Mouse (Mus musculus) megakaryocyte, adult 5-6 weeks (primary cell): ENCODE data around the gene Lipe. TPM values are rescaled to one million over a fixed set of nuclear protein-coding genes. Genes with fewer than 3 reads are reported as not detected.
A peak's percentile ranks its signal among the peaks of the same experiment; 100 is the strongest.
"Not testable (repeated sequence)": the region's sequence is repeated elsewhere in the genome, so short reads cannot be mapped to it uniquely, and the experiment has no call there.

ENCODE experiments used
- ATAC-seq: 2 replicates; pipeline ENCODE4 v1.8.0; 2016; ENCODE audit warnings: mild to moderate bottlenecking, inconsistent platforms; ENCODE audit not compliant: poor library complexity, severe bottlenecking
- total RNA-seq, 2 experiments: library from RNA; stranded (forward) in 1 of 2; stranded (reverse) in 1 of 2; fragments of 153-499, 151-499 nt in 1 of 2; fragments of 221-1000, 200-1000 nt in 1 of 2; gene quantifications; 2 replicates each; pipeline versions ENCODE4 v1.2.3 to v1.2.4; 2015 to 2017

Gene Lipe
- total RNA-seq (2015) (17.4 and 20.6 TPM in 2 replicates), total RNA-seq (2017) (17.3 and 23.6 TPM in 2 replicates)

GRCm38 (mm10) chr7:25398610-25399009 is at the start of gene Lipe:
Gene Lipe (minus strand): TSS chr7:25398710.
- ATAC-seq, result no peak

GRCm38 (mm10) chr7:25440816-25441153 is 42.3 kb upstream of the Lipe start:
- ATAC-seq, result no peak

- ATAC-seq, result no peak
Measured at GRCm38 (mm10) chr7:25439978-25440815, 41.7 kb upstream of the Lipe start.

- ATAC-seq, result no peak
Measured at GRCm38 (mm10) chr7:25439124-25439822, 40.8 kb upstream of the Lipe start.

- peak; percentile 73 for ATAC-seq
Measured at GRCm38 (mm10) chr7:25436704-25437103, 38.2 kb upstream of the Lipe start.

- ATAC-seq, result peak; percentile 26; the same call in 1 of the 2 replicates
Measured at GRCm38 (mm10) chr7:25436226-25436625, 37.7 kb upstream of the Lipe start.

GRCm38 (mm10) chr7:25435546-25435851 is 37.0 kb upstream of the Lipe start:
- peak; percentile 31; the same call in 1 of the 2 replicates for ATAC-seq

- ATAC-seq, result no peak
Measured at GRCm38 (mm10) chr7:25434654-25435545, 36.4 kb upstream of the Lipe start.

GRCm38 (mm10) chr7:25433781-25434560 is 35.5 kb upstream of the Lipe start:
- ATAC-seq, result no peak

- ATAC-seq, result peak; percentile 53
Measured at GRCm38 (mm10) chr7:25433007-25433541, 34.6 kb upstream of the Lipe start.

GRCm38 (mm10) chr7:25432381-25432780 is 33.9 kb upstream of the Lipe start:
- no peak for ATAC-seq

GRCm38 (mm10) chr7:25429886-25430784 is 31.6 kb upstream of the Lipe start:
- no peak for ATAC-seq

GRCm38 (mm10) chr7:25428321-25428720 is 29.8 kb upstream of the Lipe start:
- no peak for ATAC-seq

- peak; percentile 74 for ATAC-seq
Measured at GRCm38 (mm10) chr7:25427144-25427543, 28.6 kb upstream of the Lipe start.

GRCm38 (mm10) chr7:25426380-25426779 is 27.9 kb upstream of the Lipe start:
- not testable (repeated sequence) for ATAC-seq

- peak; percentile 83 for ATAC-seq
Measured at GRCm38 (mm10) chr7:25424429-25424828, 25.9 kb upstream of the Lipe start.

- no peak for ATAC-seq
Measured at GRCm38 (mm10) chr7:25422286-25422841, 23.9 kb upstream of the Lipe start.

- no peak for ATAC-seq
Measured at GRCm38 (mm10) chr7:25419943-25420342, 21.4 kb upstream of the Lipe start.

- no peak for ATAC-seq
Measured at GRCm38 (mm10) chr7:25419536-25419935, 21.0 kb upstream of the Lipe start.
